Mouse (Mus musculus): ENCODE results near the gene Actg1.

Actg1 gene

DNA sequence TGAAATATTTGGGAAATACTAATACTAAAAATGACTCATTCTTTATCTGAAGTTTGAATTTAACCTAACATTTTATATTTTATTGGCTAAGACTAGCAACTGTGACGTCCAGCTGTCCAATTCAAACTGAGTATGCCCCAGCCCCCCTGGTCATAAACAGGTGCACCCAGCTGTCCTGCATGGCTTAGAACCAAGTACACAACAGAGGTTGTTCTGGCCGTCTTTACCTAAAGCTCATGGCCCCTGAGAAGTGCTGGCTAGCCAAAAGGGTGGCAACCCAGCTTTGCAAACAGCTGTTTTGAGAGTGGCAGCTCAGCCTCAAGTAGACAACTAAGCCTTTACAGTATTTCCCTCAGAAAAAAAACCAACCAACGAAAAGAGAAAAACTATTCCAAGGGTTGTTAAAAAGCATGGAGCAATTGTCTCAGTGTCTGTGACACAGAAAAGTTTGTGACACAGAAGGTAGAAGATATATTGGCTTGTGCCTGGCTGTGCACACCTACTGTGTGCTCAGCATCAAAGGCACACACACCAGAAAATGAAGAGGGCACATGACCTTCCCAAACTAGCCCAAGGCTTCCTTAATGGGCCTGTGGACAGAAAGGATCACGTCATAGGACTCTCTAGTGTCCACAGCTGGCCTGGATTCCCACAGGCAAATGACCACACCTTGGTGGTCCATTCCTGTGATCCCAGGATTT, 49.8 kb downstream of the Actg1 start:
- H3K4me3 ChIP-seq (replicated peaks; ENCODE audit: low read length) = no peak overlapping the region
- H3K4me1 ChIP-seq (replicated peaks; ENCODE audit: low read depth, low read length) = peaks cover 33% of the 10 kb centered on the region
- peaks cover 62% of the 10 kb centered on the region for H3K27me3 ChIP-seq (ENCODE audit: insufficient read depth, low read length)
- no peak for TF ChIP-seq CTCF (conservative IDR thresholded peaks at IDR 0.05; ENCODE audit: low read length)
- TF ChIP-seq NANOG (IDR thresholded peaks at IDR 0.05; ENCODE audit: borderline replicate concordance, low read length) = no peak
- TF ChIP-seq POU5F1 (IDR thresholded peaks at IDR 0.05; ENCODE audit: borderline replicate concordance, low read length) = no peak
- no peaks in the 10 kb centered on the region for H3K9me3 ChIP-seq (ENCODE audit: low read length)
- H3K36me3 ChIP-seq (ENCODE audit: insufficient read depth, low read length) = no peaks in the 10 kb centered on the region

DNA sequence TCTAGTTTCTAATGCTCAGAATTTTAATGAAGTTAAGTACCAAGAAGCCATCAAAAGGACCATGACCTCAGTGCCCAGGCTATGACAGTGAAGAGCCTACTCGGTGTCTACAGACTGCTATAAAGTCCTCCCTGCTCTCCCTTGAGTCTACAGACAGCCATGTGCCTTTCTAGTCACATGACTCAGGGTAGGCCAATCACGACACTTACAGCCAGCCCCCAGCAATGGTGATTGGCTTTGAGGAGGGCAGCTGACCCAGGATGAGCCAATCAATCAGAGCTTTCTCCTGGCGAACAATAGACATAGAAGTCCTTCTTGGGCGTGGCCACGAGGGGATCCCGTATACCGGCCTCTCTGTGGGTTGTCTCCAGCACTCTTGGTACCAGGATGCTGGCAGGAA, 50.6 kb downstream of the Actg1 start:
- Histone ChIP-seq H3K4me3 (replicated peaks; ENCODE audit: low read length) (peak overlapping the region; percentile 30; the same call in 1 of the 2 replicates), H3K9me3 (ENCODE audit: low read length) (no peaks in the 10 kb centered on the region), H3K36me3 (ENCODE audit: insufficient read depth, low read length) (0 out of 2 replicates have a peak, but pooled peaks cover 3% of the 10 kb centered on the region), H3K4me1 (replicated peaks; ENCODE audit: low read depth, low read length) (peaks cover 31% of the 10 kb centered on the region), H3K27me3 (ENCODE audit: insufficient read depth, low read length) (peaks cover 54% of the 10 kb centered on the region)
- TF ChIP-seq CTCF (conservative IDR thresholded peaks at IDR 0.05; ENCODE audit: low read length) (no peak), POU5F1 (IDR thresholded peaks at IDR 0.05; ENCODE audit: borderline replicate concordance, low read length) (no peak), NANOG (IDR thresholded peaks at IDR 0.05; ENCODE audit: borderline replicate concordance, low read length) (no peak)

DNA sequence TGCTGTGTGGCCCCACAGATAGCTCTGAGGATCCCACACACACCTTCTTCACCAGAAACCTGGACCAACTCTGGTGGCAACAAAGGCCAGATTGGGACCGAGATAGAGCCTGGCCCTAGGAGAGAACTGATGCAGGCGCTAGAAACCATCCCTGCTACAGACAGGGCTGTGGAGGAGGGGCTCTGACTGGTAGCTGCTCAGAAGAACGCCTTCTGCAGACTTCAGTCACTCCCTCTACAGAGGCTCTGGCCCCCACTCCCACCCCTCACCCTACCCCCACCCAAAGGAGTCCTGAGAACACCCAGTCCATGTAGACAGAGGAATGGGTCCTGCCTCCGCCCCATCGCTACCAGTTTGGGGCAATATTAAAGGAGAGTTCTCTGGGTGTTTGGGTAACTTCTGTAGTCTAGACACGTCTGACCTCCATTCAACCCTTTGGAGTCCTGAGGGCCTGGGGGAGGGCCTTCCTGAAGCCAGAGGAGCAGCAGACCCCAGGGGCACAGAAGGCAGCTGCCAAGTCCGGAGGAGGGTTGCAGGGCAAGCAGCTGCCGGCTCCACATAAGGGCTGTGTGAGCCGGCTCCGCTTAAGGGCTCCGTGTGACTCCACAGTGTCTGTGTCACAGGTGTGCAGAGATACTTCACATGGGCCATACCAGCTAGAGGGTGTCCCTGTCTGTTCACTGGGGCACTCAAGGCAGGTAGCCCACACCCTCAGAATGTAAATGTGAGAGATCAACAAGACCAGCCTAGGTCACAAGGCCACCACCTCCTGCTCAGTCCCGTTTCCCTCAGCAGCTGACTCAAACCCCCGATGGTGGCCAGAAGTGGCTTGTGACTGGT, 51.8 kb downstream of the Actg1 start:
- H3K27me3 ChIP-seq (ENCODE audit: insufficient read depth, low read length) = peaks cover 45% of the 10 kb centered on the region
- TF ChIP-seq CTCF (conservative IDR thresholded peaks at IDR 0.05; ENCODE audit: low read length) (no peak), POU5F1 (IDR thresholded peaks at IDR 0.05; ENCODE audit: borderline replicate concordance, low read length) (no peak), NANOG (IDR thresholded peaks at IDR 0.05; ENCODE audit: borderline replicate concordance, low read length) (no peak)
- 0 out of 2 replicates have a peak, but pooled peaks cover 3% of the 10 kb centered on the region for H3K36me3 ChIP-seq (ENCODE audit: insufficient read depth, low read length)
- H3K4me1 ChIP-seq (replicated peaks; ENCODE audit: low read depth, low read length) = peaks cover 31% of the 10 kb centered on the region
- H3K4me3 ChIP-seq (replicated peaks; ENCODE audit: low read length) = peak overlapping the region; percentile 30
- no peaks in the 10 kb centered on the region for H3K9me3 ChIP-seq (ENCODE audit: low read length)
